Mouse (Mus musculus) heart, adult 11 months (tissue): ENCODE measurements at regions not wholly inside any gene's neighbourhood (a gene's known extent, or its start where the extent isn't known, plus 50 kb on each side); places are given as distances from the start of the nearest gene placed in this dataset.

ENCODE experiments used
- DNase-seq: peaks from one replicate; pipeline ENCODE4 v3.0.0; 2022

DNA sequence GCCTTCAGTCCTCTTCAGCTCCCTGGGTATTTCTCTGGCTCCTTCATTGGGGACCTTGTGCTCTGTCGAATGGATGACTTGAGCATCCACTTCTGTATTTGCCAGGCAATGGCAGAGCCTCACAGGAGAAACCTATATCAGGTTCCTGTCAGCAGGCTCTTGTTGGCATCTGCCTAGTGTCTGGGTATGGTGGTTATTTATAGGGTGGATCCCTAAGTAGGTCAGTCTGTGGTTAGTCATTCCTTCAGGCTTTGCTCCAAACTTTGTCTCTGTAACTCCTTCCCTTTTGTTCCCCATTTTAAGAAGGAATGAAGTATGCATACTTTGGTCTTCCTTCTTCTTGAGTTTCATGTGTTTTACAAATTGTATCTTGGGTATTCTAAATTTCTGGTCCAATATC, 522.4 kb upstream of the St8sia4 start:
- DNase-seq, result peak; percentile 88

- no peak for DNase-seq
These were observed 499.4 kb upstream of the St8sia4 start for GRCm38 (mm10) chr1:96166767-96167166.

GRCm38 (mm10) chr1:96155484-96155883, 488.1 kb upstream of the St8sia4 start:
- no peak for DNase-seq

DNA sequence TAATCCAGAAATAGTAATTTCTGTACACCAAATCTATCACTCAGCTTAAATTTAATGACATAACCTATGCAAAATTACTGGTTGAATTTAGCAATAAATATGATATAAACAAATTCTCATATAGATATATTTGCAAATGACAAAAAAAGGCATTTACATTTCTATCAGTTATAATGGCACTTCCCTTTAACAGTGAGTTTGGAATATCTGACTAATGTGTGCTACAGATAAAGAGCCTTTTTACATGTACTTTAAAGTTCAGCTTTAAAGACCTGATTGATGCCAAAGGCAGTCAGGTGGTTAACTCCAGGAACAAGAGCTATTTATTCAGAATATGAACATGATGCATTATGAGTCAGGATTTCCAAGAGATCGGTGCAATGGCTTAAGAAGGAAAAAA, 461.2 kb upstream of the St8sia4 start:
- no peak for DNase-seq

DNA sequence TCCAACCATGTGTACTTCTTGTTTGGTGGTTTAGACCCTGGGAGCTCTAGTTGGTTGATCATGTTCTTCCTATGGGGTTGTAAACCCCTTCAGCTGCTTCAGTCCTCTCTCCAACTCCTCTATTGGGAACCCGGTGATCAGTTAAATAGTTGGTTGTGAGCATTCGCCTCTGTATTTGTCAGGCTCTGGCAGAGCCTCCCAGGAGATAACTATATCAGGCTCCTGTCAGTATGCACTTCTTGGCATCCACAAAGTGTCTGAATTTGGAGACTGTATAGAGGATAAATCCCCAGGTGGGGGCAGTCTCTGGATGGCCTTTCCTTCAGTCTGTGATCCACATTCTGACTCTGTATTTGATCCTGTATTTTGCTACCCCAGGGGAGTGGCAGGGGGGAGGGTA, 440.6 kb upstream of the St8sia4 start:
- no peak for DNase-seq

DNA sequence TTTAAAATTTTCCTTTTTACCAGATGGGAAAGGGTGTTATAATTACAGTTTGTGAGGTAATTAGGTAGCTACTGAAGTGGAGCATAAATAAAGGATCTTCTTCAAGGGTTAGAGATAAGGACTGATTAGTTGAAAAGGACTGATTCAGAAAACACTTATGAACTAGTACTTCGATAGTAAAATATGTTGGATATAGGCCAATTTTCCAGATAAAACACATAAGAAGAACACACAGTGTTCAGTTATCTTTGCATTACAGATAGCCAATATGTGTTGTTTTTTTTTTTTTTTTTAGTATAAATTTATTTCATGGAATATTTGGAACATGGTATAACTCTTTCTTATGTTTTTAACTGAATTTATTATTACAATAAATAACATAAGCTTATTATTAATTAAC, 438.0 kb upstream of the St8sia4 start:
- no peak for DNase-seq

DNA sequence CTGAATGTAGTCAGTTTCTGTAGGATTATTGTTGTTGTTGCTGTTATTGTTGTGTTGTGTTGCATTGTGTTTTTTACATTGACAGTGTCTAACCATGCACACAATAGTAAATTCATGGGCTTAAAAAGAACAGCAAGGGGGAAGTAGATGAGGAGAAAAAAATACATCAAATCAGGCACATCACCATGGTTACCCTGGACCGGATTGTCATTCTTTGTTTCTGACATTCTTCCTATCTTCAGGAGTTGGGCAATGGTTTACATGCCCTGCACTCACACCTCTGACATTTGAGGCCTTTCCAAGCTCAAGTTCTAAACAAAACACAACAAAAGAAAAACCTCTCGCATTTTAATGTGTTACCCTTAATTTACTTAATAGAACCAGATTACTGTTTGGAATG, 416.2 kb upstream of the St8sia4 start:
- no peak for DNase-seq

DNA sequence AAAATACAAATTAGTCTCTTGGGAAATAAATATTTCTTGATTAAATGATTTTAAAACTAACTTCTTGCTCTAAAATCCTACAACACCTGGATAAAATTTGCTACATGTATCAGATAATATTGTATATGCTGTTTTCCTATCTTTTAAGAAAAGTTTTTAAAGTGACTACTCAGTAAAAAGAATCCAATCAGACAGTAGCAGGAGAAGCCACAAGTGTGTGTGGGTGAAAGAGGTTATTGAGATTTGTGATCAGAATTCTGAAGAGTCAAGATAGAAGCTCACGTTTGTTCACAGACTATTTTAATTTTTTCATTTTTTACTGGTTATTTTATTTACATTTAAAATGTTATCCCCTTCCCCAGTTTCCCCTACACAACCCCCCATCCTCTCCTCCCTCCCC, 407.3 kb upstream of the St8sia4 start:
- no peak for DNase-seq

- DNase-seq, result no peak
These were observed 394.0 kb upstream of the St8sia4 start for GRCm38 (mm10) chr1:96061335-96061734.

DNA sequence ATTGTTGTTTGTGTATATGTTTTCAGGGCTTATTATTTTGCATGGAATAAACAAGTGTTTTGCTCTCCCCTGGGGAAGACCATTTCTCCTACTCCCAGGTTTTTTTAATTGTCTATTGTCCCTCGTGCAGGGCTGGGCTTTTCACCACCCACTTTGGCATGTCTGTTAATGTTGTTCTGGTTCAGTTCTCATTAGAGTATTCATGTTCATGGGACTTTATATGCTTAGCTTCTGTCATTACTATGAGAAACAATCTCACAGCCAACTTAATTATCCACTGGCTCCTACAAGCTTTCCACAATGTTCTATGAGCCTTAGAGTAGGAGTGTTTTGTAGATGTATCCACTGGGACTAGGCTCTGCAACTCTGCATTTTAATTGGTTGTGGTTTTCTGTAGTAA, 381.9 kb upstream of the St8sia4 start:
- DNase-seq, result no peak

DNA sequence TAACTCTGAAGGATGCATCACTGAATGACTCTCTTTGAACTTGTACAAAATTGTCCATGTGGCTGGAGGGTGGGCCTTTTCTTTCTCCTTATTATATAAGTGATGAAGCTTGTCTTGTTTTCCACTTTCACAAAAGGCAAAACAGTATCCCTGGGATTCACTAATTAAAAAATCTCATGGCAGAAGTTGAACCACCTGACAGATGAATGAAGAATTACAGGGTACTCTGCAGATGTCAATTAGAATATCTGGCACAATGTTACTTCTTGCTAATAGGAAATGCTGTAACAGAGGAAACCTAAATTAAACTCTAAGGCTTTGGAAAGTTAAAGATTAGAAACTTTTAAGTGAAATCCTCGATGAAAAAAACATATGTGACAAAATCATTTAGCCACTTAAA, 379.2 kb upstream of the St8sia4 start:
- no peak for DNase-seq

GRCm38 (mm10) chr1:96019443-96019842, 352.1 kb upstream of the St8sia4 start:
- DNase-seq, result no peak

GRCm38 (mm10) chr1:96009461-96009860, 342.1 kb upstream of the St8sia4 start:
- DNase-seq, result no peak

GRCm38 (mm10) chr1:96003086-96003485, 335.7 kb upstream of the St8sia4 start:
- no peak for DNase-seq

DNA sequence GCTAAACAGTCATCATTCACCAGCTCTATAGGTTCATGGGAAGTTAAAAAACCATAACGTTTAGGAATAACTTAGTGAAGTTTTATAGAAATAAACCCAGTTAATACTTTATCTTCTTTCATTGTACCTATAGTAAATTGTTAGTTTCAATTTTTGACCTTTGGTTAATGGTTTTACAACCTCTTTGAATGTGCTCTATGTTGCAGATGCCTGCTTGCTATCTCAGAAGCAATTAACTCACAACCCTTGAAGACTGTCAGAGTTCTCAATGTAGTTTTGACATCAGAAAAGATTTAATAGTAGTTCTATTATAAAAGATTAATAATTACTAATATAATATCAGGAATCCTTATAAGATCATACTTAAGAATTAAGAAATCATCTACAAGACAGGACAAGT, 294.8 kb upstream of the St8sia4 start:
- DNase-seq, result no peak
